In genomic region chr8:87466936-87467602, GRCm38 (mm10) we compare ENCODE assay signal across 18 mouse cellular contexts. TPM values are rescaled to one million over a fixed set of nuclear protein-coding genes. Genes with fewer than 3 reads are reported as not detected.
"Had no signal": no experiment of that assay in that cellular context is flagged by ENCODE, and none has a peak within 500 bp of the region (broad histone marks: within the 10 kb centered on the region; RNA-seq: fewer than 3 reads in every experiment).

No protein-coding gene starts in this region.

- H3K9ac ChIP-seq: limb, embryonic 15.5 days; liver, embryonic 12.5 days; lung, embryonic 15.5 days; midbrain, embryonic 12.5 days had no signal

- H3K27ac ChIP-seq: limb, embryonic 15.5 days; liver, embryonic 12.5 days; lung, embryonic 15.5 days; macrophage; midbrain, embryonic 12.5 days; neural tube, embryonic 13.5 days had no signal

- H3K36me3 ChIP-seq: limb, embryonic 15.5 days; liver, embryonic 12.5 days; lung, embryonic 15.5 days; midbrain, embryonic 12.5 days; neural tube, embryonic 13.5 days had no signal

- ATAC-seq: liver, embryonic 12.5 days; midbrain, embryonic 16.5 days had no signal

- H3K4me2 ChIP-seq: limb, embryonic 15.5 days; liver, embryonic 12.5 days; lung, embryonic 15.5 days had no signal

- DNase-seq: kidney, postnatal 36 days; layer of hippocampus, adult 9-11 months; layer of hippocampus, postnatal 36 days; lung, postnatal 14 days; retina, postnatal 1 day; right cerebral cortex, postnatal 4 days; spleen, adult 18-20 months; thymus, adult 18-20 months; thymus, postnatal 14 days had no signal

- H3K9me3 ChIP-seq: limb, embryonic 15.5 days; liver, embryonic 12.5 days; lung, embryonic 15.5 days; neural tube, embryonic 13.5 days had no signal

- H3K4me3 ChIP-seq: limb, embryonic 15.5 days; liver, embryonic 12.5 days; lung, embryonic 15.5 days; megakaryocyte, embryonic 14.5 days; midbrain, embryonic 12.5 days had no signal

RNA-seq across cellular contexts. Expression of gene Cbln1, which starts 5.3 kb away (rescaled TPM):
- polyA plus RNA-seq: liver, embryonic 12.5 days; liver, embryonic 16.5 days; lung, embryonic 15.5 days; macrophage had no signal
